Mouse (Mus musculus): ENCODE results near the gene Olfr1000. TPM values are rescaled to one million over a fixed set of nuclear protein-coding genes. Genes with fewer than 3 reads are reported as not detected.

Gene Olfr1000
- not detected in 2 replicates for total RNA-seq (2012; rRNA removed)
- polyA plus RNA-seq (2012; ENCODE audit: insufficient read depth in 1 of 2, insufficient read length in 2 of 2, low read depth in 1 of 2, low replicate concordance in 2 of 2, missing spikeins in 1 of 2) = not detected

DNA sequence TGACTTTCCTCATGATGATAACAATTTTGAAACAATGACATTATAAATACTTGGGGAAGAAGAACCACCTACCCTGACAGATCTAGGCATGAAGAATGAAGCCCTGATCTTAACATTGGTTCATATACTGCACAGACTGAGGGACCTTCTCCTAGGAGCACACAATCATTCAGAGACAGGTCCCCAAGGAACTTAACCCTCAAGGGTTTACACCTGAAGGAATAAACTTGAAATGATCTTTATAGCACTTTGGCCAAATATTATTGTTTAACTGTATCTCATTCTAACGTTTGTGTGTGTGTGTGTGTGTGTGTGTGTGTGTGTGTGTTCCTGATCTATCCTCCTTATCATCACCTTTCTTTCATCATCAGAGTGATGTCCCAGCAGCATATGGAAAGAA is at the start of gene Olfr1000:
Gene Olfr1000 (minus strand): TSS at position 101 of the 400 bp plus-strand sequence.
- no peak within 1 kb of the TSS for H3K4me3 ChIP-seq (ENCODE audit: control insufficient read depth in 1 of 2, insufficient read depth in 1 of 2, low read depth in 2 of 2, low read length in 2 of 2)
- no peak for DNase-seq (ENCODE audit: low read depth, low spot score)
- no peak within 1 kb of the TSS for H3K9ac ChIP-seq (ENCODE audit: control insufficient read depth, low read depth, low read length, poor library complexity, severe bottlenecking)
- TF ChIP-seq TBP (IDR thresholded peaks at IDR 0.05; ENCODE audit: low read depth, low read length) = no peak
- TF ChIP-seq NRF1 (IDR thresholded peaks at IDR 0.05; ENCODE audit: insufficient read depth, low read depth, low read length, poor library complexity, severe bottlenecking) = no peak
- TF ChIP-seq TAL1 (IDR thresholded peaks at IDR 0.05; ENCODE audit: low read length) = no peak
- no peak for TF ChIP-seq USF2 (IDR thresholded peaks at IDR 0.05; ENCODE audit: borderline replicate concordance in 1 of 2, insufficient read depth in 1 of 2, low read depth in 1 of 2, low read length in 2 of 2)
- no peak for TF ChIP-seq EP300 (IDR thresholded peaks at IDR 0.05; ENCODE audit: low read depth in 1 of 2, low read length in 2 of 2)
- no peak for TF ChIP-seq MYC (IDR thresholded peaks at IDR 0.05; ENCODE audit: low read depth, low read length)
- no peak for TF ChIP-seq MXI1 (IDR thresholded peaks at IDR 0.05; ENCODE audit: low read depth, low read length)
- TF ChIP-seq KAT2A (conservative IDR thresholded peaks at IDR 0.05; ENCODE audit: low read depth, low read length) = no peak
- TF ChIP-seq ZC3H11A (IDR thresholded peaks at IDR 0.05; ENCODE audit: low read depth, low read length) = no peak
- TF ChIP-seq ZNF384 (IDR thresholded peaks at IDR 0.05; ENCODE audit: low read depth, low read length) = no peak
- TF ChIP-seq E2F4 (IDR thresholded peaks at IDR 0.05; ENCODE audit: borderline replicate concordance, low read depth, low read length) = no peak
- TF ChIP-seq GATA1 (IDR thresholded peaks at IDR 0.05; ENCODE audit: low read depth, low read length) = no peak
- TF ChIP-seq USF1 (IDR thresholded peaks at IDR 0.05; ENCODE audit: low read depth, low read length) = no peak
- no peak for TF ChIP-seq MAX (IDR thresholded peaks at IDR 0.05; ENCODE audit: low read length)
- H3K27me3 ChIP-seq (ENCODE audit: control insufficient read depth in 1 of 2, insufficient read depth in 2 of 2, low read length in 2 of 2) = no peaks in the 10 kb centered on the region
- H3K79me2 ChIP-seq (ENCODE audit: control insufficient read depth, insufficient read depth, low read length, poor library complexity) = no peaks in the 10 kb centered on the region
- H3K36me3 ChIP-seq (ENCODE audit: control insufficient read depth in 1 of 2, insufficient read depth in 2 of 2, low read length in 2 of 2) = no peaks in the 10 kb centered on the region
- no peak within 1 kb of the TSS for H3K27ac ChIP-seq (ENCODE audit: control insufficient read depth, low read depth, low read length)
- H3K9me3 ChIP-seq (replicated peaks; ENCODE audit: insufficient read depth, low read length) = no peaks in the 10 kb centered on the region
- no peaks in the 10 kb centered on the region for H3K4me1 ChIP-seq (ENCODE audit: control insufficient read depth in 1 of 2, insufficient read depth in 2 of 2, low read length in 2 of 2)

DNA sequence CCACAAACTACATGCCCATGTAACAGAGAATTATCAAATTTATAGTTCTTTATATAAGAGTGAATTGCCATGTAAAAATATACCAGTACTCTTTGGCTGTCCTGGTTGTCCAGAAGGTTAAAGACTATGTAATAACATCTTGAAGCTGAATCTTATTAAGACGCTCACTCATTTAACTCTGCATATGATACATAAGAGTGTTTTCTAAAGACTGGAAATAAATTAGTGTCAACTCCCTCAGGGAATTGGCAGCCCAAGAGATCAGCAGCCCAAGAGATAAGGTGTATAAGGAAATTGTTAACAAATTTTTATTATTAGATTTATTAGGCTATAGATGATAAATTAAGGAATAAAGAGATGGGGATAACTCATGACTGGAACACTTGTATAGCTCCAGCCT is 38.9 kb upstream of the Olfr1000 start, which contains the start of gene Olfr1002:
Gene Olfr1002 (minus strand): TSS at position 101 of the 400 bp plus-strand sequence.
- Histone ChIP-seq H3K4me3 (ENCODE audit: control insufficient read depth in 1 of 2, insufficient read depth in 1 of 2, low read depth in 2 of 2, low read length in 2 of 2) (no peak within 1 kb of the TSS), H3K9me3 (replicated peaks; ENCODE audit: insufficient read depth, low read length) (no peaks in the 10 kb centered on the region), H3K27ac (ENCODE audit: control insufficient read depth, low read depth, low read length) (no peak within 1 kb of the TSS), H3K27me3 (ENCODE audit: control insufficient read depth in 1 of 2, insufficient read depth in 2 of 2, low read length in 2 of 2) (no peaks in the 10 kb centered on the region), H3K4me1 (ENCODE audit: control insufficient read depth in 1 of 2, insufficient read depth in 2 of 2, low read length in 2 of 2) (no peaks in the 10 kb centered on the region), H3K36me3 (ENCODE audit: control insufficient read depth in 1 of 2, insufficient read depth in 2 of 2, low read length in 2 of 2) (no peaks in the 10 kb centered on the region), H3K9ac (ENCODE audit: control insufficient read depth, low read depth, low read length, poor library complexity, severe bottlenecking) (no peak within 1 kb of the TSS), H3K79me2 (ENCODE audit: control insufficient read depth, insufficient read depth, low read length, poor library complexity) (no peaks in the 10 kb centered on the region)
- TF ChIP-seq ETS1 (IDR thresholded peaks at IDR 0.05; ENCODE audit: low read depth, low read length) = no peak
- TF ChIP-seq TCF12 (IDR thresholded peaks at IDR 0.05; ENCODE audit: low read depth, low read length) = no peak
- no peak for TF ChIP-seq GATA1 (IDR thresholded peaks at IDR 0.05; ENCODE audit: low read depth, low read length)
- no peak for TF ChIP-seq CHD2 (IDR thresholded peaks at IDR 0.05; ENCODE audit: low read length)
- TF ChIP-seq RAD21 (IDR thresholded peaks at IDR 0.05; ENCODE audit: low read depth, low read length) = no peak
- TF ChIP-seq MAFK (IDR thresholded peaks at IDR 0.05; ENCODE audit: borderline replicate concordance, low read depth, low read length) = no peak
- no peak for TF ChIP-seq JUND (IDR thresholded peaks at IDR 0.05; ENCODE audit: low read depth, low read length)
- no peak for TF ChIP-seq UBTF (IDR thresholded peaks at IDR 0.05; ENCODE audit: borderline replicate concordance, insufficient read depth, low read depth, low read length)
- TF ChIP-seq MEF2A (IDR thresholded peaks at IDR 0.05; ENCODE audit: extremely low read depth, insufficient replicate concordance, low read depth, low read length, poor library complexity, severe bottlenecking) = no peak
- no peak for TF ChIP-seq SMC3 (IDR thresholded peaks at IDR 0.05; ENCODE audit: low read depth, low read length)
- TF ChIP-seq MAZ (IDR thresholded peaks at IDR 0.05; ENCODE audit: low read depth, low read length) = no peak
- no peak for TF ChIP-seq CTCF (IDR thresholded peaks at IDR 0.05 in 2 of 3, conservative IDR thresholded peaks at IDR 0.05 in 1 of 3; ENCODE audit: control insufficient read depth in 1 of 3, insufficient read depth in 1 of 3, low read depth in 2 of 3, low read length in 3 of 3, poor library complexity in 1 of 3, severe bottlenecking in 1 of 3)
- no peak for TF ChIP-seq HCFC1 (IDR thresholded peaks at IDR 0.05; ENCODE audit: low read depth, low read length)
- no peak for TF ChIP-seq ELF1 (IDR thresholded peaks at IDR 0.05; ENCODE audit: low read depth, low read length)
- TF ChIP-seq MYB (IDR thresholded peaks at IDR 0.05; ENCODE audit: low read depth, low read length) = no peak
- no peak for TF ChIP-seq MAX (IDR thresholded peaks at IDR 0.05; ENCODE audit: low read length)
- TF ChIP-seq NELFE (IDR thresholded peaks at IDR 0.05; ENCODE audit: low read depth, low read length) = no peak
- no peak for TF ChIP-seq SIN3A (IDR thresholded peaks at IDR 0.05; ENCODE audit: low read length)
- TF ChIP-seq E2F4 (IDR thresholded peaks at IDR 0.05; ENCODE audit: borderline replicate concordance, low read depth, low read length) = no peak
- no peak for TF ChIP-seq CHD1 (IDR thresholded peaks at IDR 0.05; ENCODE audit: low read depth, low read length)
- no peak for DNase-seq (ENCODE audit: low read depth, low spot score)

Data from MEL (cell line).